Mouse (Mus musculus) adrenal gland, postnatal 10 days (tissue): ENCODE results near the gene Eef1a1. TPM values are rescaled to one million over a fixed set of nuclear protein-coding genes. Genes with fewer than 3 reads are reported as not detected.
A peak's percentile ranks its signal among the peaks of the same experiment; 100 is the strongest.

Experiments
- DNase-seq: peaks from one replicate; pipeline ENCODE4 v3.0.0; 2021; ENCODE audit warnings: mixed read lengths
- total RNA-seq, 2 experiments: library from RNA; stranded (reverse); gene quantifications; 2 replicates each; pipeline ENCODE4 v1.2.3; 2021

Eef1a1 gene
- total RNA-seq, 2 experiments from 2014 or later, result 6,172 to 6,732 TPM

DNA sequence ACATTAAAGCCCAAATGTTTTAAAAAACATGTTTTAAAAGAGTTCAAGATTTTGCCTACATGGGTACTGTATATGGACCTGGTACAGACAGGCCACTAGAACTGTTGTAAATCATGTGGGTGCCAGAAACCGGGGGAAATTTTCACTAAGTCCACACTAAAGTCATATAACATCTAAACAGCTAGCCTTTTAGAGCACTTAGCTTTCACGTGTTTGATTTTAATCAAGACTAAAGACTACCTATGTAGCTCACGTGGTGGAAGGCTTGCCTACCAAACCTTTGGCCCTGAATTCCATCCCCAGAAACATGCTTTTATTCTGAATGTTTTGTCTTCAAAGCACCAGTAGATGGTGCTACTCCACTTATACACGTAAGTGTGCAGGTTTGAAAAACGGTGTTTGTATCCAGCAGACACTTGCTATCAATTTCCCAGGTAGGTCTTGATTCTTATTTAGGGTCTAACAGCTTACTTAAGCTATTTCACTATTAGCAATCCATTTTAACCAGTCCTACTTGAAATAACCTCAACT lies 11.9 kb downstream of the Eef1a1 start:
- DNase-seq, result no peak

- no peak for DNase-seq
Measured at GRCm38 (mm10) chr9:78476531-78477020, 12.4 kb downstream of the Eef1a1 start.

- DNase-seq, result no peak
Measured at GRCm38 (mm10) chr9:78475873-78476272, 13.1 kb downstream of the Eef1a1 start.

DNA sequence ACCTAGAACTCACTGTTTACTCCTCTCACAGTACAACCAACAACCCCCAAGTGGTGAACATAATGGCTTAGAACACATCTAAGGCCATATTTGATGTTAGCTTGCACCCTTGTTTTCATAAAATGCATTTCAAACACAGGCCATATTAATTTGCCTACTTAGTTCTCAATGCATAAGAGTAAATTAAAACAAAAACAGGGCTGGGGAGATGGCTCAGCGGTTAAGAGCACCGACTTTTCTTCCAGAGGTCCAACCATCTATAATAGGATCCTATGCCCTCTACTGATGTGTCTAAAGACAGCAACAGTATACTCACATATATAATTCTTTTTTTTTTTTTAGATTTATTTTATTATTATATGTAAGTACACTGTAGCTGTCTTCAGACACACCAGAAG lies 13.6 kb downstream of the Eef1a1 start:
- DNase-seq, result no peak

DNA sequence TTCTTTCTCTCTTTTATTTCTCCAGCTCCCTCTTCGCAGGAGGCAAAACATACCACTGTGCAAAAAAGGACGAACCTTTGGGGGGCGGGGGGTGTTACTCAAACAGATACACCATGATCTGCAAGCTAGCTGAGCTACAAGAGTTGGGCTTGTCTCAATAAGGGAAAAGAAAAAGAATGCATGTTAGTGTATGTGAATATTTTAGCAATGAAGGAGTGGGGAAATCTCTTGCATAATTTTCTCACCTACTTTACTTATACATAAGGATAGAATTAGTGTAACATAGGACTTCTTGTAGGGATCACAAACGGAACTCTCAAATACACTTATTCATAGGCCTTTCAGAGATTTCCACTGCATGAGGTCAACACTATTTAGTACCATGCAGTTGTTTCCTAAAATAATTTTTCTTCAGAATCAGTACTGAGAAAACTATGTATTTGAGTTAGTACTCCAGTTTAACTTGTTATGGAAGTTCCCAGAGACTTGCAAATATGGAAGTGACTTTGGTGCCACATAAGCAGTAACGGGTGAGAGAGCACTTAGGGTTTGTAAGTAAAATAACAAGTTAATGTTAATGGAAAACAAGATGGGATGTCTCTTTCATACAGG lies 14.1 kb downstream of the Eef1a1 start:
- DNase-seq, result no peak

DNA sequence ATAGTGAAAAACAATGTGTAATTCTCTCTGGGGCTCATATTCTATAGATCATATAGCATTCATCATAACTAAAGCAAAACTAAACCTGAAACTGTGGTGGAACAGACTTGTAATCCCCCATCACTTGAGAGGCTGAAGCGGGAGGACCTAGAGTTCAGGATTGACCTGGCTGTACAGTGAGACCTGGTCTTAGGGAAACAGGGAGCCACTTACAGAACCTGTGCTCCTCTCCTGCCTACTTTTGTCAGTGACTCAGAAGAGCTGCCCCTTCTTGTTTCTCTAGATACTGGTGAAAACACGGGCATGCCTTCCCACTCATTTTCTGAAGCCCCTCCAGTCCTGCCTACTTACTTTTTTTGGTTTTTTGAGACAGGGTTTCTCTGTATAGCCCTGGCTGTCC lies 14.7 kb downstream of the Eef1a1 start:
- DNase-seq, result no peak

- DNase-seq, result no peak
Measured at GRCm38 (mm10) chr9:78473588-78473987, 15.4 kb downstream of the Eef1a1 start.

DNA sequence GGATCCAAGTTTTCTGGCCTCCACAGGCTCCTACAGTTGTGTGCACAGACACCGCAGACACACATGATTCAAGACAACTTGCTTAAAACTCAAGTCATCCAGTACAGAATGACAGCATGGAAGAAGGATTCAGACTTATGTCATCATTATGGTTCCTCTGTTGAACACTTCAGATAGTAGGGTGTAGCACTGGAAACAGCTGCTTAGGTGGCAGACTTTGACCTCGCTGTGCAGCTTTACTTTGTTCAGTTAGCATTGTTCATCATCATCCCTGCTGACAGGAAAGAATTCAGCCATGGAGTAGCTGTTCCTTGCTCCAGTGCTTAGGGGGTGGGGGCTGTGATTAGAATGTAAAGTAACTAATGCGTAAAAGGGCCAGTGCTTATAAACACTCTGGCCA lies 23.2 kb downstream of the Eef1a1 start:
- no peak for DNase-seq

DNA sequence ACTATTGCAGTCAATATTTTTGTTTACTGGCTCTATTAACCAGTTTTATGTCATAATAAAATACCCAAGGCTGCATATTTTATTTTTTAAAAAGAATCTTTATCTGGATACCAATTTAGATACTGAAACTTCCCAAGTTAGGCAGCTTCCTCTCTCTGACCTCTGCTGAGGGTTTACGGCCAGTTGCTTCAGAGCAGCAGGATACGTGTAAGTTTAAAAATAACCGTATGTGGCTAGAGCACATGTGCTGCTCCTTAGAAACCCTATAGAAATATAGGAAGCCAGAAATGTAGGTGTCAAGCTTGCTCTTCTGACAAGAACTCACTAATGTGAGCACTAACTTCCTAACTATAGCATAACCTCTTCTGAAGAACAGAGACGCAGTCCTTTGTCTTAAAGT lies 25.6 kb downstream of the Eef1a1 start:
- no peak for DNase-seq

DNA sequence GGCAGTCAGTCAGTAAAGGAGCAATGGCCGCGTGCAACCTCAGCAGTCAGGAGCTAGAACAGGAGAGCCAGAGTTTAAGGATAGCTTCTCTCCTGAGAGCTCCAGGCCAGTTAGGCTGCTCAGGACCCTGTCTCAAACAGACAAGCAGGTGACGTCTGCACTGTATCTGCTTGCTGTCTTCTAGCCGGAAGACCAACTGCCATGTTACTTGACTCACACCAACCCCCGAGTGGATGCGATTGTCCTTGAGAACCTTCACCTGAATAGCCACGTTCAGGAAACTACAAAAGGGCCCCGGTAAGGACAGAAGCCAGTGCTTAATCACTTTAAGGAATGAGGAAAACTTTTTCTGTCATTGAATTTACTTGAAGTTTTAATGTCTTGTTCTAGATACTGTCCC lies 31.9 kb downstream of the Eef1a1 start:
- DNase-seq, result no peak

DNA sequence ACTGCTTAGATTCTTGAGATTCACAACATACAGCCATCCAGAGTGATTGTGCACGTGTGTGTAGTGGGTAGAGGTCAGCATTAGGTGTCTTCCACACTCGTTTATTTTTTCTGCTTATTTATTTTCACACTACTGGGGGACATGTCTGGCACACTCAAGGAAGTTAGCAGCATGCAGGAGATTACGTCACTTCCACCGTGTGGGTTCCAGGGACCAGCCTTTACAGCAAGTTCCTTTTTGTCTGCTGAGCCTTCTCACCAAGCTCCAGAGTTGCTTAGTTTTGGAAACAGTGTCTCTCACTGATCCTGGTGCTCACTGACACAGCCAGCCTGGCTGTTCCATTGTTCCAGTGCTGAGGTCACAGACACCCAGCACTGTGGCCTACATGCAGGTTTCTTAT lies 37.6 kb downstream of the Eef1a1 start:
- DNase-seq, result no peak

DNA sequence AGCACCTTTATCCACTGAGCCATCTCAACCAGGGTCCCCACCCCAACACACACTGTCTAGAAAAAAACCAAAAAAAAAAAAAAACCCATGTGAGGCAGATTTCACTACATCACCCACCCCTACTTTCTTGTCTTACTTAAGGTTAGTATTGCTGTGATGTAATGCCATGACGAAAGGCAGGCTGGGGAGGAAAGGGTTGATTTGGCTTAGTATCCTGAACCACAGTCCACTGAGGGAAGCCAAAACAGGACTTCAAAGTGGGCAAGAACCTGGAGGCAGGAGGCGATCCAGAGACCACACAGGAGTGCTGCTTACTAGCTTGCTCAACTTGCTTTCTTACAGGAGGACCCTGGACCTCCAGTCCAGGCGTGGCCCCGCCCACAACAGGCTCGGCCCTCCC lies 38.5 kb downstream of the Eef1a1 start:
- DNase-seq, result no peak

GRCm38 (mm10) chr9:78447973-78448873 lies 40.7 kb downstream of the Eef1a1 start, which contains the start of the genes Mto1 and Gm17324:
Gene Mto1 (plus strand): TSS chr9:78448208.
Gene Gm17324 (minus strand): TSS chr9:78448786.
- peak; percentile 94 for DNase-seq

DNA sequence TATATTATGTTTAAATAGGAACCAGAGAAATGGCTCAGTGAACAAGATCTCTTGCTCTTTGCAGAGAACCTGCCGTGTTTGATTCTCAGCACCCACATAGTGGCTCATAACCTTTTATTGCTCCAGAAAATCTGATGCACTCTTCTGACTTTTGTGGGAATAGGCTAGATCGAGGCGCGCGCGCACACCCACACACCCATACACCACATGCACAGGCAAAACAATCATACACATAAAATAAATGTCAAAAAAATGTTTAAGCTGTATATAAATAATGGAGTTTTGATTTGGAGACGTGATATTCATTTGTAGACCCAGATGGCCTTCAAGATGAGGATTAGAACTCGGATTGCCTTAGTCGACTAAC lies 41.4 kb downstream of the Eef1a1 start:
- DNase-seq, result no peak

DNA sequence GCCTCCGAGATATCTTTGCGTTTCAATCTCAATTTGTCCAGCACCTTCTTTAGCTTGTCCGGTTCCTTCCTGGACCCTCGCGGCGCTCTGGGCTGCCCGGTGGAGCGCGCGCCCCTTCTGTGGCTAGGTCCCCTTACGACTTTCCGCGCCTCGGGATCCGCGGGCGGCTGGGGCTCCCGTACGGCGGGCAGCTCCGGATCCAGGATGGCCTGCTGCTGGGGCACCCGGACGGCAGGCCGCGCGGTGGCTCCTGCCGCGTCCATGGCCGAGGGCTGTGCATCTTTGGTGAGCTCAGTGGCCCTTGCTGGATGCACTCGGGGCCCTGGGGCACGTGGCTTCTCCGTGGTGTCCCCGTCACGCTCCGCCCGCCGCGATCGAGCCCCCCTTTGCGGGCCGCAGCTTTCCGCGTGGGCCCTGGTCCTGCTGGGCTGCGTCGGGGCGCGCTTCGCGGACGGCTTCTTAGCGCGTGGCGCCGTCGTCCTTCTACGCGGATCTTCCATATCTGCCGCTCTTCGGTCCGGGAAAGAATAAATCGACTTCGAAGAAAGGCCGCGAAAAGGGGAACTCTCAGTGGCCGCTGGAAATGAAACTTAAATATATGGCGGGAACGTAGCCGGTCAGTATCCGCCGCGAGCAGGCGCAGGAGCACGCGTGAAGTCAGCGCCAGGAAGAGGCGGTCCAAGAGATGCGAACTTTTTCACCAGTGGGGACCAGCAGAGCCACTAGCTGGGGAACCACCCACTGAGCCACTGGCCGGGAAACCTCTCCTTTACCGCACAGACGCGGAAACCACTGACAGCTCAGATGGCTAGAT lies 46.2 kb downstream of the Eef1a1 start, which contains the start of gene Cgas:
Cgas (minus strand) TSS at position 659 of the 814 bp plus-strand sequence.
- peak; percentile 63 for DNase-seq

DNA sequence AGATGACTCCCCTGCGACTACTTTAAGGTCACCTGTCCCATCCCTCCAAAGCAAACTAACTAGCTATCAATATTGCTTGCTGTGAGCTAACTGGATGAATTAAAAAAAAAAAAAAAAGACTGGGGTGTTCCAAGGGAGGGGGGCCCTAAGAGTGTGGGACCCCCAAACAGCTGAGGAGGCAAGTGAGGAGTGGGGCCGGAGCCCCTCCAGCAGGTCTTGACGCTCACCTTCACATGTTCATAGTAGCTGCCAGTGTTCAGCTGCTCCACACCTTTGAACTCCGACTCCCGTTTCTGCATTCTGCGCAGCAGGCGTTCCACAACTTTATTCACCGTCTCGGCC lies 46.7 kb downstream of the Eef1a1 start:
- DNase-seq, result no peak

DNA sequence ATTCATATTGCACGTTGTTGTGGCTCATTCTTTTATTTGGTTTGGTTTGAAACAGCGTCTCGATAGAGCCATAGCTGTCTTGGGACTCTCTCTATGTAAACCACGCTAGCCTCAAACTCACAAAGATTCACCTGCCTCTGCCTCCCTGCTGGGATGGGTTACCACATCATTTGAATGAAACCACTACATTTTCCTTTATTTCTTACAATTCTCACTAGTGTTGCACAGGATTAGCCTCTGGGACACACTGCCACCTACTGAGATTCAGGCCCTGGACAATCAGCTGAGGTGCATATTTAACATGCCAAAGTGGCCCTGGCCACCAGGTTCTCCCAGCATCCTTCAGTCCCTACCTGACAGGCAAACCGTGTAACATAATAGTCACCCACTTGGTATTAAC lies 49.5 kb downstream of the Eef1a1 start:
- no peak for DNase-seq

DNA sequence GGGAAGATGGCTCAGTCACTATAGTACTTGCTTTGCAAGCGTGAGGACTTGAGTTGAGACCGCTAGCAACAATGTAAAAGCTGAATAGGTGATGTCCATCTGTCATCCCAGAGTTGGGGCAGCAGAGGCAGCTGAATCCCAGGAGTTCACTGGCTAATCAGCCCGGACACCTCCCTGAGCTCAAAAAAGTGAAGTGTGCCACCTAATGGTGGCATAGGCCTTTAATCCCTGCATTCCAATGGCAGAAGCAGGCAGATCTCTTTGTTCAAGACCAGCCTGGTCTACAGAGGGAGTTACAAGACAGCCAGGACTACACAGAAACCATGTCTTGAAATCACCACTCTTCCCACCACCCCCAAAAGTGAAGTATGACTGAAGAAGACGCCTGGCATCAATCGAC lies 56.5 kb downstream of the Eef1a1 start:
- no peak for DNase-seq

DNA sequence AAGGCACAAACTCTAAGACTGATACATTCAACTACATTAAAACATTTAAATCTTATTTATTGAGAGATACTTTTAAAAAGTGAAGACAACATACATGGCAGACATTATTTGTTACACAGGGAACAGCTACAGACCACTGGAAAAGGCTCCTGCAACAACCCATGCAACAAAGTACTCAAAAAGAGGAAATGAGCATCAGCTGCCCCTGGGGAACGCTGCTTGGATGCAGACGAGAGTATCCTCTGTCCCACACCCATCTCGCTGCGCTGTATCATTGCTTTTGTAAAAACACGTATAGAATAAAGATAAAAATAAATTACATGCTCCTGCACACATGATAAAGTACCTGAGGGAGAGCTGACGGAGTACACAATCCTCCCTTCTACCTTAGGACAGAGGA lies 58.5 kb downstream of the Eef1a1 start:
- no peak for DNase-seq

DNA sequence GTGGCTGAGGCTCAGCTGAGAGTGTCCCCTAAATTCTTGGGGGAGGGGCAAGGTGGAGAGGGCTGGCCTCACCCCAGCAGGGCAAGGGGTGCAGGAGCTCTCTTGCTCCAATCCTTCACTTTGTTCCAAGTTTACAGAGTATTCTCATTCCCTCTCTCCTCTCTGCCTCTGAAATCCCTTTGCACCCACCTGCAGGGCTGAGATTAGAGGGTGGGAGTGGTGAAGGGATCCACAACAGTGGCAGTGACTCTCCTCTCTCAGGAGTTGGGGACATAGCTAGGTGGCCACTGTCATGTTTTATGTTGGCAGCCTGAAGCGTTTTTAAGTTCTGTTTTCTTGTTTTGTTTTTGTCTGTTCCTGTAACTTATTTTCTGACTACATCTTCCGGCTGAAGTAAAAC lies 59.4 kb downstream of the Eef1a1 start:
- DNase-seq, result no peak

GRCm38 (mm10) chr9:78428870-78429432 lies 60.0 kb downstream of the Eef1a1 start:
- DNase-seq, result no peak
